Mouse (Mus musculus): Measurements from ENCODE around the gene Crocc. TPM values are rescaled to one million over a fixed set of nuclear protein-coding genes. Genes with fewer than 3 reads are reported as not detected.

Gene Crocc
- polyA plus RNA-seq, 1 experiment, result 40.4 TPM

DNA sequence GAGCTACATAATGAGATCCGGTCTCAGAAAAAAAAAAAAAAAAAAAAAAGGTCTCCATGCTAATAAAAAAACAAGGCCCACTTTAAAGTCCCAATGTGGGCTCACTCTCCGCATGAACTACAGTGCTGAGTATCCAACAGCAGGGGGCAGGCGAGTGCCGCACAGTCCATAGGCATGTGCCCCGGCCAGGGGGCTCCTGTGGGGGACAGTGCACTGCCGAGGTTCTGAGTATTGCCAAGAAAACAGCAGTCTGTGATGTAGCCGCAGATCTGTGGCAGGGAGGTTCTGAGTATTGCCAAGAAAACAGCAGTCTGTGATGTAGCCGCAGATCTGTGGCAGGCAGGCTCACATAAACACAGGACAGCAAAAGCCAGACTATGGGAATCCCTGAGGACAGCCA lies 15.5 kb downstream of the Crocc start:
- TF ChIP-seq CTCF (IDR thresholded peaks at IDR 0.05; ENCODE audit: borderline replicate concordance, extremely low read depth, insufficient read depth, insufficient read length) (peak; percentile 89), POLR2A (IDR thresholded peaks at IDR 0.05; ENCODE audit: borderline replicate concordance, extremely low read depth, insufficient read depth, insufficient read length, poor library complexity, severe bottlenecking) (no peak)

DNA sequence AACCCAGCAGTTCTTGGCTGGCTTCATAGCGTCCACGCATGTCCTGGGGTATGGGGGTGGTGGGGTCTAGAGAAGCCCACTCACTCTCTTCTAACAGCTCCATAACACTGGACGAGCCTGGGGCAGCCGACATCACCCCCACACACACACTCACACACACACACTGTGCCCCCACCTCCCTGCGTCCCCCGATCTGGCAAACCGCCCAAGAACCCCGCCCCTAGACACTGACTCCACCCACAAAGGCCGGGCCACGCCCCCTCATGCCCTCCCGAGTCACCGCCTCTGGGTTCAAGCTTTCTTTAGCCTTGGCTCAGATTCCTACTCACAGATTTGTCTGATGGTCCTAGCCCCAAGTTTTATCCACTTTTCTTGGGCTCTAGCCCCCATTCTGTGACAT lies 19.2 kb downstream of the Crocc start:
- TF ChIP-seq POLR2A (IDR thresholded peaks at IDR 0.05; ENCODE audit: borderline replicate concordance, extremely low read depth, insufficient read depth, insufficient read length, poor library complexity, severe bottlenecking) (no peak), CTCF (IDR thresholded peaks at IDR 0.05; ENCODE audit: borderline replicate concordance, extremely low read depth, insufficient read depth, insufficient read length) (no peak)
- DNase-seq (ENCODE audit: low read depth), result no peak

More for the DNA sequence above, 15.5 kb downstream of the Crocc start:
- peak; percentile 82 for DNase-seq (ENCODE audit: low read depth)

DNA sequence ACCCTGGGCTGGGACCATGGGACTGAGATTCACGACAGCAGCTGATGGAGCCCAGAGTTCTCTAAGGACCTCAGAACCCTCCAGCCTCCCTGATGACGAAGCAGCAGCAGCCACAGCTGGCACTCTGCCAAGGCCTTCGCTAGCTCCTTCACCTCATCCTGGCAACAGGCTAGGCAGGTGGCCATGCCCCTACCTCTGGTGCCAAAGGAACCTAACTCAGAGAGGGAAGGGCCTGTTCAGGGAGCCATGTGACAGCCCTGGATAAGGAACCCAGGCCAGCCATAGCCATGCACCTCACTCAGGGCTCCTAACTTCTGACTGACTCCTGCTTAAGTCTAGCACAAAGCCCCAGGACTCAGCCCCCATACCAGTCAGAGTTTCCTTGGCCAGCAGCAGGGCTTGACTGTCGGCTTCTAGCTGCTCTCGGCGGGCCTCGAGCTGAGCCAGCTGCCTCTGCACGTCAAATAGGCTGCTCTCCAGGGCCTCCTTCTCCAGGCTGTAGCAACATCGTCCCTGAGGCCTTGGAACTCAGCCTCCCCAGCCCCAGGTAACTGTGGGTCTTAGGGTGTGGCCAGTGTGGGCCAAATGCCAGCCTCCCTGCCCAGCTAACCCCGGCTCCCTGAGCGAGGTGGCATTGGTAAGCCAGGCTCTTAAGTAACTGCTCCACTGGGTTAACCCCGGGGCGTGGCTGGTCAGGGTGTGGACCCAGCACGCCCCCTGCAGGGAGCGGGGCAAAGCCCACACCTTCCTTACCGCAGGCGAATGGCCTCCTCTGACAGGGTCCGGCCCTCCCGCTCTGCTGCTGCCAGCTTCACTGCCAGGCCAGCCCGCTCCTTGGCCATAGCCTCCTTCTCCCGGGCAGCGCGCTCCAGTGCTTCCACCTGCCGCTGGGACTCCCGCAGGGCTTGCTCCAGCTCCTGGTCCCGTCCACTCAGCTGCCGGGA lies 26.5 kb downstream of the Crocc start:
- DNase-seq (ENCODE audit: low read depth), result no peak

DNA sequence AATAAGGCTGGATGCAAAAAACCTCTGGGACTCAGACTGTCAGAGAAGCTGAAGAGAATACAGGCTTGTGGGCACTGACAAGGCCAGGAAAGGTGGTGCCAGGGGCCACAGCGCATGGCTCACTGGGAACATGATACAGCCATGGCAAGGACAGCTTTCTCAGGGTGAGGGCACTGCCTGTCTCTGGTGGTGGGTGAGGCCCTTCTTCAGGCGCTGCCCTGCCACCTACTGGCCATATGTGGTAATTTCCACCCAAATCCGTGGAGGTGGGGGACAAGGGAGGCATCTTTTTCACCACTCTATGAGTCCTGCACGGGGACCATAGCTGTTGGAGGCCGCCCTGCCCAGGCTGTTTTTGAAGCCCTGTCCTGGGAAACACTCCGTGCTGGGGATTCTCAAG lies 28.6 kb downstream of the Crocc start:
- TF ChIP-seq CTCF (IDR thresholded peaks at IDR 0.05; ENCODE audit: borderline replicate concordance, extremely low read depth, insufficient read depth, insufficient read length) (peak; percentile 97), POLR2A (IDR thresholded peaks at IDR 0.05; ENCODE audit: borderline replicate concordance, extremely low read depth, insufficient read depth, insufficient read length, poor library complexity, severe bottlenecking) (no peak)
- peak; percentile 85 for DNase-seq (ENCODE audit: low read depth)

More for the DNA sequence above, 26.5 kb downstream of the Crocc start:
- TF ChIP-seq POLR2A (IDR thresholded peaks at IDR 0.05; ENCODE audit: borderline replicate concordance, extremely low read depth, insufficient read depth, insufficient read length, poor library complexity, severe bottlenecking), result no peak
- TF ChIP-seq CTCF (IDR thresholded peaks at IDR 0.05; ENCODE audit: borderline replicate concordance, extremely low read depth, insufficient read depth, insufficient read length), result no peak

DNA sequence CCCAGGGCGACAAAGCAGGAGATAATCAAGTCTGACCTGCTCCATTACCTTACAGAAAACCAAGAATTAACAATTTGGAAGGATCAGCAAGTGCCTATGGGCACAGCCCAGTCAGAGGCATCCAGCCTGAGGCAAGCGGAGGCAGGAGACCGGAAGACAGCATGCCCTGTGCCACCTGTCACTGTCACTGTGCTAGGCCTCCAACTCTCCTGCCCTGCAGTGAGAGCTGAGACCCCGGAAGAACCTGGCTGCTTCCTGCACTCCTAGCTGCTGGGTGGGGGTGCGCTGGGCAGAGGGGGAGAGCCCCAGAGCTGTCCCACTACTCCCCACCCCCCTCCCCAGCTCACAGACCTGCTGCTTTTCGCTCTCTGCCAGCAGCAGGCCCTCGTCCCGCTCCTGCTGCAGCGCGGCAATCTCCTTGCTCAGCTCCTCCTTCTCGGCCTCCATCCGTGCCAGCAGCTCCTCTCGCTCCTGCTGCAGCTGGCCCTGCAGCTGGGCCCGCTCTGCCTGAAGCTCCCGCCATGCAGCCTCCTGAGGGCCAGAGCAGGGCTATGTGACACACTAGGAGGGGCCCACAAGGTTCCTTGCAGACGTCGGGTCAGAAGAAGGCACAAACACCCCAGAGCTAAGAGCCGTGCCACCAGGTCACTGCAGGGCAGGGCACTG lies 29.7 kb downstream of the Crocc start:
- DNase-seq (ENCODE audit: low read depth), result no peak
- TF ChIP-seq POLR2A (IDR thresholded peaks at IDR 0.05; ENCODE audit: borderline replicate concordance, extremely low read depth, insufficient read depth, insufficient read length, poor library complexity, severe bottlenecking), result no peak
- TF ChIP-seq CTCF (IDR thresholded peaks at IDR 0.05; ENCODE audit: borderline replicate concordance, extremely low read depth, insufficient read depth, insufficient read length), result no peak

DNA sequence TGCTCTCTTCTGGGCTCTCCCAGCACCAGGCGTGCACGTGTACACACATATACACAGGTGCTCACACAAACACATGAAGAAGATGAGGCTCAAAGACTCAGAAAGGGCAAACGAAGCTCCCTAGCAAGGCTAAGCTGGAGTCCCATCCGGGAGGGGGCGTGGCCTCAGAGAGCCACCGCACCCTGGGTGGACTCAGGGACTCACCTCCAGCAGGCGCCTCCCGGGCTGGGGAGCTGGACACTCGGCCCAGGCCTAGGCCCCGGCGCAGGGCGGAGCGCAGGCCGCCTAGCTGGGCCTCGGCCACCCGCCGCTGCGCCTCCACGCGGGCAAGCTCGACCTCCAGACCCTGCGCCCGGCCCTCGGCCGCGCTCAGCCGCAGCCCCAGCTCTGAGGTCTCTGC lies 35.4 kb downstream of the Crocc start:
- TF ChIP-seq POLR2A (IDR thresholded peaks at IDR 0.05; ENCODE audit: borderline replicate concordance, extremely low read depth, insufficient read depth, insufficient read length, poor library complexity, severe bottlenecking) (no peak), CTCF (IDR thresholded peaks at IDR 0.05; ENCODE audit: borderline replicate concordance, extremely low read depth, insufficient read depth, insufficient read length) (no peak)
- DNase-seq (ENCODE audit: low read depth), result no peak

DNA sequence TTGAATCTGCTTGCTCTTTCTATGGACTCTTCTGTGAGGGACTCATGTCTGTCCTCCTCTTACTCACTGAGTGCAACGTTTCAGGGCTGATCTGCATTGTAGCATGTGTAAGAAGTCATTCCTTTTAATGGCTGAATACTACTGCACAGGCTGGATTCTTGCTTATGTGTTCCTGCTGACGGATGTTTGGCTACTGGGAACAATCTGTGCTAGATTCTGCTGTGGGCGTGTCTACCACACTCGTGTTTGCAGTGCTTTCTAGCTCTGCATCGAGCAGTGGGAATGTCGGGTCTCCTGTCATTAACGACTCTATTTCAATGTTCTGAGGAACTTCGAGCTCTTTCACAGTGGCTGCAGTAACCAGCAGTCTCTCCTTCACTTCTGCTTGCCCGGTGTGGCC lies 36.3 kb downstream of the Crocc start:
- no peak for TF ChIP-seq CTCF (IDR thresholded peaks at IDR 0.05; ENCODE audit: borderline replicate concordance, extremely low read depth, insufficient read depth, insufficient read length)
- no peak for TF ChIP-seq POLR2A (IDR thresholded peaks at IDR 0.05; ENCODE audit: borderline replicate concordance, extremely low read depth, insufficient read depth, insufficient read length, poor library complexity, severe bottlenecking)
- DNase-seq (ENCODE audit: low read depth), result no peak

DNA sequence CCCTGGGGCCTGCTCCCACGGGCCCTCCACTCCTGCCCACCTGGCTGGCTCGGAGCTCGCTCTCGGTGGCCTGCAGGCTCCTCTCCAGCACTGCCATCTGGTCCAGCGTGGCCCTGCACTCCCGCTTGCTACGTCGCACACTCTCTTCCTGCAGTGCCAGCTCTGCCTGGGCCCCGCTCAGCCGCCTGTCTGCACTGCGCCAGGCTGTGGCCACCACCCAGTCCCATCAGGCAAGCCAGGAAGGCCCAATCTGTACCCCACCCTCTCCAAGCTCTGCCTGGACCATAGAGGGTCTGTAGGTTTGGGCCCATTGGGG lies 38.8 kb downstream of the Crocc start:
- peak; percentile 80 for DNase-seq (ENCODE audit: low read depth)
- TF ChIP-seq CTCF (IDR thresholded peaks at IDR 0.05; ENCODE audit: borderline replicate concordance, extremely low read depth, insufficient read depth, insufficient read length) (no peak), POLR2A (IDR thresholded peaks at IDR 0.05; ENCODE audit: borderline replicate concordance, extremely low read depth, insufficient read depth, insufficient read length, poor library complexity, severe bottlenecking) (no peak)

DNA sequence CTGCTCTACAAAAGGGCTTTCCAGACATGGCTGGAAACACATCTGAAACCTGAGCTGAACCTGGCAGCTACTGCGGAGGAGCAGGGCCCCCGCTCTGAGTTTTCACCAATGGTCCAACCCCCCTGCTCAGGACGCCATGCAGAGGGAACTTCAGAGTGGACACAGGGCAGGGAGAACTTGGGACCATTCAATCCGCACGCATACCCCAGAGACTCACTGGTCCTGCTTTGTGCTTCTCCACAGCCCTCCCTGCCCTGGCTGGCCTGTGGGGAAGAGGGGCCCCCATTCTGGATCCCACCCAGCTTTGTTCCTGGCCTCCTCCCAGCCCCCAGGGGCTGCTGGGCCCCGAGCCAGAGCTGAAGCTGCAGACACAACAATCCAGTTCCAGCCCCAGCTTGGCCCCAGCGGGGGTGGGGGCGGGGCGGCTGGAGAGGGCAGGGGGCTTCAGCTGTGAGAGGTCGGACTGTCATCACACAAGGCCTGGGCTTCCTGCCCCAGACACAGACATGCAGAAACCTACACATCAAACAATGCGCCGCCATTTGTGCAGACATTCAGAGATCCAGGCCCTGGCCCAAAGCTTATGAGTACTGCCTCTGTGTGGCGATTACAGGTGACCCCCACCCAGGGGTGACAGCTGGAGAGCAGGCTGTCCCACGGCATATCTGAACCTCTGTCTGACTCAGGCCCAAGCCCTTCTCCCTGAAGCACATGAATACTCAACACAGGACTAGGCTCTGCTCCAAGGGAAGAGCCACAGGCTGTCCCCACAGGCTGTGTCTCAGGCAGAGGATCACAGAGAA lies 39.3 kb downstream of the Crocc start:
- DNase-seq (ENCODE audit: low read depth), result peak; percentile 95
- no peak for TF ChIP-seq POLR2A (IDR thresholded peaks at IDR 0.05; ENCODE audit: borderline replicate concordance, extremely low read depth, insufficient read depth, insufficient read length, poor library complexity, severe bottlenecking)
- TF ChIP-seq CTCF (IDR thresholded peaks at IDR 0.05; ENCODE audit: borderline replicate concordance, extremely low read depth, insufficient read depth, insufficient read length), result no peak

DNA sequence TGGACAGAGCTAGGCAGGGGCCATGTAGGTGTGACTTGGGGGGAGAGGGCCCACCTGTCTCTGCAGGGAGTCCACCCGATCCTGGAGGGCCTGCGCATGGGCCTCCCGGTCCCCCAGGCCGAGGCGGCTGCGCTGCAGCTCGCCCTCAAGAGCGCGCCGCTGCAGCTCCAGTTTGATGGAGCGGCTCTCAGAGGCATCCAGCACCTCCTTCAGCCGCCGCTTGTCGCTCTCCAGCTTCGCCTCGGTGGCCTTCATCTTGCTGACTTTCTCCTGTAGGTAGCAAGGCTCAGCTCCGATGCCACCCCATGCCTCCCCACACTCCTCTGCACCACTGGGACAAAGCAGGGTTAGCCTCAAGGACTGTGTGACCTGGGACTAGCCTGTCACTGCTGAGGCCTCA lies 40.1 kb downstream of the Crocc start:
- TF ChIP-seq CTCF (IDR thresholded peaks at IDR 0.05; ENCODE audit: borderline replicate concordance, extremely low read depth, insufficient read depth, insufficient read length) (no peak), POLR2A (IDR thresholded peaks at IDR 0.05; ENCODE audit: borderline replicate concordance, extremely low read depth, insufficient read depth, insufficient read length, poor library complexity, severe bottlenecking) (no peak)
- peak; percentile 44 for DNase-seq (ENCODE audit: low read depth)

All from brain, embryonic 14.5 days (tissue).